Mouse (Mus musculus): Measurements from ENCODE around the gene Zmynd8.

DNA sequence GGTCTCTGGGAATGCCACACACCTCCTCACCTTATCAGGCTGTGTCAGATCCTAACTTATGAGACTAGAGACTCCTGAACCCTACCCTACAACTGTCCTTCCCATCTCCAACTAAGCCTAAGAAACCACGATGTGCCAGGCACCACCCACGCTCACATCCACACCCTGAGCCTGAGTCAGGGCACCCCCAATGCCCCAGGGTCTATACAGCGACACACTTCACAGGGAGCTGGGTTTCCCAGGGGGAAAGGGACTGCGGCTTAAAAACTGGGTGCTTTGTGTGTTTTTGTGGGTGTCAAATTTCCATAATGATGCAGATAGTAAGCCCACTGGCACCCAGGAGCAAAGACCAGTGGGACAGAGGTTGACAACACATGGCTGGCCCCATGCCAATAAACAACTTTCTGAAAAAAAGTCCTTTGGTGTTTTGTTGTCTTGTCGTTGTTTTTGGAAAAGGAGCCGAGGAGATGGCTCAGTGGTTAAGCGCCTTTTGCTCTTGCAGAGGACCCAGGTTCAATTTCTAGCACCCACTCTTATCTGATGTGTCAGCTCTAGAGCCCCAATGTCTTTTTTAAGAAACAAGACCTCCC lies 42.1 kb downstream of the Zmynd8 start:
- TF ChIP-seq CTCF (IDR thresholded peaks at IDR 0.05; ENCODE audit: control insufficient read depth, insufficient read depth, insufficient replicate concordance, low read depth, low read length) (no peak), POLR2A (IDR thresholded peaks at IDR 0.05; ENCODE audit: control insufficient read depth, low read depth, low read length) (no peak)
